Mouse (Mus musculus): ENCODE data around the gene Tbc1d9.

DNA sequence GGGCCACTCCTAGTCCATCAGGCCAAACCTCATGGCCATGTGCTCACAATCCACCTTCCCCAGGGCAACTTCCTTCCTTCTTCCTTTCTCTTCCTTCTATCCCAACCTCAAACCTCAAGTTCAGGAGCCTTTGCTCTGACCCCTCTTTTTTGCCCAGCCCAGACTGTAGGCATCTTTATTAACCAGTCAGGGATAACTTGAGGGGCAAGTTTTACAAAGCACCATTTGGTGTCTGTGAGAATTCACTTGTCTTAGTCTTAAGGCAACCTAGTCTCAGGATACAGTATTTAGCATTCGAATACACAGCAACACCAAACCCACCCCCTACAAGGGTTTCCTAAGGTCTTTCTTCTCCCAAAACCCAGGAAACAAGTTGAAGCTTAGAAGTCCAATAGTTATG, 5.5 kb upstream of the Tbc1d9 start:
- TF ChIP-seq CTCF (IDR thresholded peaks at IDR 0.05; ENCODE audit: borderline replicate concordance, insufficient read depth, low read length) (no peak), POLR2A (IDR thresholded peaks at IDR 0.05; ENCODE audit: low read depth, low read length) (no peak)
